Mouse (Mus musculus): ENCODE data around the gene Fbxo2.
A peak's percentile ranks its signal among the peaks of the same experiment; 100 is the strongest.
"Not testable (repeated sequence)": the region's sequence is repeated elsewhere in the genome, so short reads cannot be mapped to it uniquely, and the experiment has no call there.

The Fbxo2 gene

GRCm38 (mm10) chr4:148171261-148171660, 10.8 kb downstream of the Fbxo2 start:
- no peak for DNase-seq (ENCODE audit: extremely low spot score, low spot score)

GRCm38 (mm10) chr4:148173811-148174494, 13.5 kb downstream of the Fbxo2 start:
- DNase-seq (ENCODE audit: extremely low spot score, low spot score): peak; percentile 58

GRCm38 (mm10) chr4:148174495-148174862, 14.1 kb downstream of the Fbxo2 start:
- no peak for DNase-seq (ENCODE audit: extremely low spot score, low spot score)

- not testable (repeated sequence) for DNase-seq (ENCODE audit: extremely low spot score, low spot score)
Measured at GRCm38 (mm10) chr4:148176603-148177002, 16.2 kb downstream of the Fbxo2 start.

- no peak for DNase-seq (ENCODE audit: extremely low spot score, low spot score)
Measured at GRCm38 (mm10) chr4:148177716-148178115, 17.3 kb downstream of the Fbxo2 start.

- DNase-seq (ENCODE audit: extremely low spot score, low spot score): no peak
Measured at GRCm38 (mm10) chr4:148181483-148181882, 21.1 kb downstream of the Fbxo2 start.

- DNase-seq (ENCODE audit: extremely low spot score, low spot score): no peak
Measured at GRCm38 (mm10) chr4:148182363-148182762, 21.9 kb downstream of the Fbxo2 start.

GRCm38 (mm10) chr4:148184564-148184963, 24.1 kb downstream of the Fbxo2 start:
- no peak for DNase-seq (ENCODE audit: extremely low spot score, low spot score)

- DNase-seq (ENCODE audit: extremely low spot score, low spot score): no peak
Measured at GRCm38 (mm10) chr4:148185819-148186218, 25.4 kb downstream of the Fbxo2 start.

GRCm38 (mm10) chr4:148188767-148189166, 28.3 kb downstream of the Fbxo2 start:
- not testable (repeated sequence) for DNase-seq (ENCODE audit: extremely low spot score, low spot score)

- DNase-seq (ENCODE audit: extremely low spot score, low spot score): no peak
Measured at GRCm38 (mm10) chr4:148192707-148193245, 32.4 kb downstream of the Fbxo2 start.

GRCm38 (mm10) chr4:148194400-148194799, 34.0 kb downstream of the Fbxo2 start:
- no peak for DNase-seq (ENCODE audit: extremely low spot score, low spot score)

GRCm38 (mm10) chr4:148198721-148199120, 38.3 kb downstream of the Fbxo2 start:
- no peak for DNase-seq (ENCODE audit: extremely low spot score, low spot score)

GRCm38 (mm10) chr4:148203557-148203956, 43.1 kb downstream of the Fbxo2 start:
- DNase-seq (ENCODE audit: extremely low spot score, low spot score): no peak

GRCm38 (mm10) chr4:148204061-148204872, 43.8 kb downstream of the Fbxo2 start:
- no peak for DNase-seq (ENCODE audit: extremely low spot score, low spot score)

- no peak for DNase-seq (ENCODE audit: extremely low spot score, low spot score)
Measured at GRCm38 (mm10) chr4:148204873-148205232, 44.4 kb downstream of the Fbxo2 start.

GRCm38 (mm10) chr4:148214460-148215136, 54.2 kb downstream of the Fbxo2 start:
- DNase-seq (ENCODE audit: extremely low spot score, low spot score): no peak

- no peak for DNase-seq (ENCODE audit: extremely low spot score, low spot score)
Measured at GRCm38 (mm10) chr4:148215264-148215900, 55.0 kb downstream of the Fbxo2 start.

Measured in neural tube, embryonic 10.5 days (tissue).